Mouse (Mus musculus) ES-Bruce4 (cell line): ENCODE measurements around the gene Rassf5. TPM values are rescaled to one million over a fixed set of nuclear protein-coding genes. Genes with fewer than 3 reads are reported as not detected.

Experiments used
- H3K27ac ChIP-seq: 2 replicates; pipeline ENCODE4 v1.5.1; 2012; ENCODE audit warnings: low read length, inconsistent platforms; ENCODE audit not compliant: insufficient read depth
- H3K27me3 ChIP-seq: 2 replicates; pipeline ENCODE4 v1.6.1; 2012; ENCODE audit warnings: mild to moderate bottlenecking, low read length, inconsistent platforms; ENCODE audit not compliant: control insufficient read depth, poor library complexity, insufficient read depth, severe bottlenecking
- H3K36me3 ChIP-seq: 2 replicates; pipeline ENCODE4 v1.6.1; 2012; ENCODE audit warnings: inconsistent platforms, mild to moderate bottlenecking, low read length, moderate library complexity; ENCODE audit not compliant: control insufficient read depth, poor library complexity, insufficient read depth, severe bottlenecking
- H3K4me1 ChIP-seq: one replicate; pipeline ENCODE4 v1.8.1; 2011; ENCODE audit warnings: low read length; ENCODE audit not compliant: control insufficient read depth, insufficient read depth
- H3K4me3 ChIP-seq: 2 replicates; pipeline ENCODE4 v1.5.1; 2011; ENCODE audit warnings: low read depth, mild to moderate bottlenecking, low read length
- H3K9ac ChIP-seq: 2 replicates; pipeline ENCODE4 v1.6.1; 2012; ENCODE audit warnings: low read depth, mild to moderate bottlenecking, inconsistent platforms; ENCODE audit not compliant: poor library complexity, severe bottlenecking
- H3K9me3 ChIP-seq: replicated peaks from 2 replicates; pipeline ENCODE4 v1.6.1; 2012; ENCODE audit warnings: mild to moderate bottlenecking, low read length, inconsistent platforms; ENCODE audit not compliant: control insufficient read depth, poor library complexity, insufficient read depth, severe bottlenecking
- CTCF ChIP-seq: IDR thresholded peaks from one replicate; pipeline ENCODE4 v1.8.1; 2011; ENCODE audit warnings: low read depth, low read length
- EP300 ChIP-seq: IDR thresholded peaks from 2 replicates; pipeline ENCODE4 v1.6.1; 2011; ENCODE audit warnings: low read depth, low read length; ENCODE audit not compliant: insufficient read depth
- POLR2A ChIP-seq: IDR thresholded peaks from one replicate; pipeline ENCODE4 v1.8.1; 2011; ENCODE audit warnings: low read length; ENCODE audit not compliant: insufficient read depth
- polyA plus RNA-seq: library from polyadenylated mRNA; stranded (reverse); fragments of >200 nt; gene quantifications from 2 replicates; pipeline ENCODE4 v1.2.4, GENCODE M21; 2011; ENCODE audit warnings: low read depth; ENCODE audit not compliant: missing spikeins, insufficient read depth, insufficient read length

The Rassf5 gene
- polyA plus RNA-seq, 1 experiment = 0.45 TPM

DNA sequence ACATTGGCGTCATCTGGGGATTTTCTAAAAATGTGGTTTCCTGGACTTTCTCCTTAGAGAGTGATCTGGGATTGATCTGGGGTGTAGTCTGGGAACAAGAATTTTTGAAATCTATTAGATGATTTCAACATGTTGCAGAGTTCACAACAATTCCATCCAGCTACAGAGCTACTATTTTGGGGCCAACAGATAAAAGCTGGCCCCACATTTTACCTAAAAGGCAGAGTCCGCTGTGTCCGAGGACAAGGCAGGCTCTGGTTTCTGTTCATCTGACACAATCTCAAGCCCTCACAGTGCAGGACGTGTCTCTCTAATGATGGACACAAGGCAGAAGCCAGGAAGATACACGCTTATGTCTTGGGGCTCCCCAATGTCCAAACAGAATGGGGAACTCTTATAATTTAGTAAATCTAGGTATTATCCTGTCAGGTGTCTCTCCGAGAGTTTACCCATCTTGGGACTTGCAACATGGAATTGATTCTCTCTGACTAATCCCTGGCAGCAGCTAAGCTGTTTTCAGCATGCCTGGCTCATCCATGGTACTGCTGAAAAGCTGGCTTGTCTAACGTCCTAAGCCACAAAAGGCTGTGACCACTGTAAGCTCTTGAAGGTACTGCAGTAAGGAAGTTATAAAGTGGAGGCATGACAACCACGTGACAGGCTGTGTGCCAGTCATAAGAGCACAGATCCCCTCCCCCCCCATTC, 60.0 kb downstream of the Rassf5 start:
- H3K4me1 ChIP-seq = peaks cover 3% of the 10 kb centered on the region
- no peak overlapping the region for H3K9ac ChIP-seq
- no peaks in the 10 kb centered on the region for H3K9me3 ChIP-seq
- no peaks in the 10 kb centered on the region for H3K36me3 ChIP-seq
- H3K4me3 ChIP-seq = no peak overlapping the region
- H3K27ac ChIP-seq = no peak overlapping the region
- TF ChIP-seq POLR2A = no peak
- TF ChIP-seq CTCF = no peak
- no peak for TF ChIP-seq EP300
- no peaks in the 10 kb centered on the region for H3K27me3 ChIP-seq

DNA sequence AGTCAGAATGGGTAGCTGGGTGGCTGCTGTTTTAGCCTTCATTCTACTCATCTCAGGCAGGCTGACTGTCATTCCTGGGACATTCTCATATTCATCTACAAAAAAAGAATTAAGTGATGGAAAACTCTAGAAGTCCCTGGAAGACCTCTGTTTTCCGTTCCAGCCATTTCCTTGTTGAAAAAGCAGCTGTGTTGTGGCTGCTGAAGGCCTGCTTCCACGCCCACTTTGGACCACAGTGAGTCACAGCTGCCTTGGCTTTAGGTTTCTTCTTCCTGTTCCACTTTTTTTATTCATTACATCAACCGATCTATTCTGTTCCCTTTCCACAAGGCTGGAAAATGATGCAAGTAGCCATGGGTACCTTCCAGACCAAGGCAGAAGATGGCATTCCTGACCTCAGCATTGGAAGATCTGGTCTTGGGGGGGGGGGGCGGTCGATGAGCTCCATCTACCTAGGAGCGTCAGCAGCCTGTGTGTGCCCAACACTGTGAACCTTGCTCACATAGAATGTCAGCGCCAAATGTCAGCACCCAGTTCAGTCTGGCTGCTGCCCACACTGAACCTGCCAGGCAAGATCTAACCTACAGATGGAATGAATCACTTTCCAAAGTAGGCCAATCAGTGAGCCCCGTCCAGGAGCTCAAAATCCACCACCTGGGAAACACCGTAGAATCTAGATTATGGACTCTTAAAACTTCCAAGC, 60.7 kb downstream of the Rassf5 start:
- Histone ChIP-seq H3K36me3 (no peaks in the 10 kb centered on the region), H3K9me3 (no peaks in the 10 kb centered on the region), H3K9ac (no peak overlapping the region), H3K4me1 (peaks cover 3% of the 10 kb centered on the region), H3K27me3 (no peaks in the 10 kb centered on the region), H3K4me3 (no peak overlapping the region), H3K27ac (no peak overlapping the region)
- no peak for TF ChIP-seq POLR2A

DNA sequence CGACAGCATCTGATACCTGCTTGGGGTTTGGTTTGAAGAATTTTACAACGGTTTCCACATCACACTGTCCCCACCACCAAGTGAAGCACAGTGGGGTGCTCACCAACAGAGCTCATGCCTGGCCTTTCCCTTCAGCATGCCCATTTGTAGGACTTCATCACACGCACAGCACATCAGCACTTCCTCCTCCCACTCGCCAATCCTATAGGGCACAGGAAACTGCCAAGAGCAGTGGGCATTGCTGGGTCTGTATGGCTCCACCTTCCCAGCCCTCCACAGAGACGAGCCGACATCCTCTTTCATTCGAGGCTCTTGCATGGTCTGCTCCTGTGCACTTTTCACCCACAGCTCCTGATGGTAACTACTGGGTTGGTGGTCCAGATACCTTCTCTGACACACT, 61.9 kb downstream of the Rassf5 start:
- peaks cover 3% of the 10 kb centered on the region for H3K4me1 ChIP-seq
- H3K9me3 ChIP-seq = no peaks in the 10 kb centered on the region
- no peaks in the 10 kb centered on the region for H3K36me3 ChIP-seq
- no peak for TF ChIP-seq POLR2A
- TF ChIP-seq EP300 = no peak
- no peak for TF ChIP-seq CTCF
- no peak overlapping the region for H3K9ac ChIP-seq
- no peak overlapping the region for H3K4me3 ChIP-seq
- no peak overlapping the region for H3K27ac ChIP-seq
- no peaks in the 10 kb centered on the region for H3K27me3 ChIP-seq

DNA sequence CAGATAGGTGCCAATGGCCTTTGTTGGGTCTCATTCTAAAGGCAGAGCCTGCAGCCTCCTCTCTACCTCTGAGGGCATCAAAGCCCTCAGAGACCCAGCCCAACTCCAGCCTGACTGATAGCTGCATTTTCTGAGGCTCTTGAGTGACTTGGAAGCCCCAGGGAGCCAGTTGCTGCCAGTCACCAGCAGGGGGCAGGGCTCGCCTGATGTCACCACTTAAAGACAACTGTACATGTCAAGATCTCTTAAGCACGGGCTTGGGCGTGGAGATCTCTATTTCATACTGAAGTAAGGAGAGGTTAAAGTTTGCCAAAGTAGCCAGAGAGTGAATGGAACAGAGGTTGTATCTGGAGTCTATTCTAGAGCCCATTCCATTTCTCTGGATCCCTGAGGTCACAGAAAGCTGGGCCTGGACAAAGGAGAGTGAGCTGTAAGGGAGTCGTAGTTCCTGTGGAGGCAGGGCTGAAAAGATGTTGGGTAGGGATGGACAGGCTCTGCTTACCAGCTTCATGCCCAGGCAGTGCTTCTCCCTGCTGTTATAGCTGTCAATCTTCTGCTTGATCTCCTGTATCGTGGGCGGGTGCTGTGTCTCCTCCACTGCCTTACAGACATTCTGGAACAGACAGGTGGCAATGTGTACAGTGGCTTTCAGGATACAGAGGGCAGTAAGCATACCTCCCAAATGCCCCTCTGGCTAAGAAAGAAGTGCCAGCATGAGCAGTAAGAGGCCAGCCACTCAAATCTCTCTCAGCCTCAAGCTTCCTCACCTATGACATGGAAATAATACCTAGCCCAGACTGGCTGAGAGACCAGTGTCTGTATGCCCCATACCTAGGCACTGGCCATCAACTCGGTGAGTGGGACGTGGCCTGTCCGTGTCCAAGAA, 63.2 kb downstream of the Rassf5 start:
- Histone ChIP-seq H3K4me3 (no peak overlapping the region), H3K4me1 (peaks cover 3% of the 10 kb centered on the region), H3K9ac (no peak overlapping the region), H3K27me3 (no peaks in the 10 kb centered on the region), H3K36me3 (peaks cover 6% of the 10 kb centered on the region; the same call in 1 of the 2 replicates), H3K27ac (no peak overlapping the region), H3K9me3 (no peaks in the 10 kb centered on the region)
- TF ChIP-seq POLR2A (no peak), CTCF (peak; percentile 83), EP300 (no peak)

DNA sequence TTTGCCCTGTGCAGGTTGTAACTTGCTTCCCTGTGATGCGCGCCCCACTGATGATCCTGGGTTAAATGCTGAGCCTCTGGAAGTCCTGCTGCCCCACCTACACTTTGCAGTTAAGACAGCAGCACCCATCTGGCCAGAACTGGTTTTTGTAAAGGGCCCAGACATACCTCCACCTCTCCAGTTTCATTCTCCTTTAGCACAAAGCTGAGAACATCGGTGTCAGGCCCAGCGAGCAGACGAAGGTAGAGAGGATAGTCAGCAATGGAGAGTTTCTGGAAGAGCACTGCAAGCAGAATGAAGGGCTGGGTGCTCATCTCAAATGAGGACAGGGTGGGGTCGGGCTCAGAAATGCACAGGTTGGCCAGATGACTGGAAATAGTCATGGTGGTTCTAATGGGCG, 64.7 kb downstream of the Rassf5 start:
- H3K4me3 ChIP-seq = no peak overlapping the region
- no peak overlapping the region for H3K27ac ChIP-seq
- no peaks in the 10 kb centered on the region for H3K9me3 ChIP-seq
- H3K36me3 ChIP-seq = peaks cover 19% of the 10 kb centered on the region
- TF ChIP-seq POLR2A (no peak), CTCF (no peak), EP300 (no peak)
- H3K4me1 ChIP-seq = peaks cover 3% of the 10 kb centered on the region
- no peak overlapping the region for H3K9ac ChIP-seq
- H3K27me3 ChIP-seq = no peaks in the 10 kb centered on the region

DNA sequence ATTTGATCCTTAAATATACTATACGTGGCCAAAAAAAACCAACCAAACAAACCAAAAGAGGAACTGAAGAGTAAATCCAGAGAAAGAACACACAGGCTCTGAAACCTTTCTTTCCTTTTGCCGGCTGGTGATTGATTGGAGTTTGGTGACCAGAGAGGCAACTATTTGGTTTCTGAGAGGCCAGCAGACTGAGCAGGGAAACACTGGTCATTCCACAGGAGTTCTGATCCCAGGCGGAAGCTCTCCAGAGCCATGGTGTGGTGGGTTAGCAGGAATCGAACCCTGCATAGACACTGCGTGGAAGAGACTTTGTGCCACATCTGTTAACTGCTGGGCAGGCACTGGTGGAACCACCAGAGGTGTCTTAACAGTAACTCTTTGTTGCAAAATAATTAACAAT, 67.0 kb downstream of the Rassf5 start:
- Histone ChIP-seq H3K27ac (no peak overlapping the region), H3K36me3 (peaks cover 29% of the 10 kb centered on the region), H3K27me3 (no peaks in the 10 kb centered on the region), H3K9me3 (no peaks in the 10 kb centered on the region), H3K4me3 (no peak overlapping the region), H3K4me1 (peaks cover 3% of the 10 kb centered on the region), H3K9ac (no peak overlapping the region)
- no peak for TF ChIP-seq CTCF
- TF ChIP-seq POLR2A = no peak
- TF ChIP-seq EP300 = no peak
